Mouse (Mus musculus) thymus, adult 18-20 months (tissue): ENCODE results near the gene Apol9a.
"Not testable (repeated sequence)": the region's sequence is repeated elsewhere in the genome, so short reads cannot be mapped to it uniquely, and the experiment has no call there.

ENCODE experiments used
- DNase-seq, 2 experiments: peaks; one replicate each; pipeline ENCODE4 v3.0.0; 2022; ENCODE audit warnings: mixed read lengths in 2 of 2

Gene Apol9a

DNA sequence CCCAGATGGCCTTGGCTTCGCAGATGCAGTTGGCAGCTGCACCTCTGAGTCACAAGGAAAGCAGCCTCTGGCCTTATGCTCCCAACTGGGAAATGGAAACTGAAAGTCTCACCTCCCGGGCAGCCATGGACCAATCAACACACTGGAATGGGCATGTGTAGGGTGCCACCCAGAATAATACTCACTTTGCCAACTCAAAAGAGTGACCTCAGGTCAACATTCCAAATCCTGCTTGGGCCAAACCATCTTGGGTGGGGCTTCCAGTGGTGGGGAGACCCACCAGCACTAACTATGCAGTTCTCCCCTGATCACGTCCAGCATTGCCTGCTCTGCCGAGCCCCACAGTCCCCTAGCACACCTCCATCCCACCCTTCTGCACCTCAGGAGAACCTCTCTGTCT is at the start of gene Apol9a:
Gene Apol9a, minus strand, starts transcription at position 101 of the 400 bp plus-strand sequence.
- not testable (repeated sequence) for DNase-seq

- DNase-seq, result peak; percentile 2 to 5
These were observed 39.0 kb upstream of the Apol9a start for GRCm38 (mm10) chr15:77449927-77450326.

- DNase-seq, result not testable (repeated sequence)
These were observed 36.5 kb upstream of the Apol9a start, which contains the start of gene Apol7b for GRCm38 (mm10) chr15:77447392-77447791. Gene Apol7b (minus strand): TSS chr15:77447492.

- DNase-seq, result not testable (repeated sequence)
These were observed 34.7 kb upstream of the Apol9a start for GRCm38 (mm10) chr15:77445668-77446067.

GRCm38 (mm10) chr15:77444746-77445145 is 33.8 kb upstream of the Apol9a start:
- not testable (repeated sequence) for DNase-seq

DNA sequence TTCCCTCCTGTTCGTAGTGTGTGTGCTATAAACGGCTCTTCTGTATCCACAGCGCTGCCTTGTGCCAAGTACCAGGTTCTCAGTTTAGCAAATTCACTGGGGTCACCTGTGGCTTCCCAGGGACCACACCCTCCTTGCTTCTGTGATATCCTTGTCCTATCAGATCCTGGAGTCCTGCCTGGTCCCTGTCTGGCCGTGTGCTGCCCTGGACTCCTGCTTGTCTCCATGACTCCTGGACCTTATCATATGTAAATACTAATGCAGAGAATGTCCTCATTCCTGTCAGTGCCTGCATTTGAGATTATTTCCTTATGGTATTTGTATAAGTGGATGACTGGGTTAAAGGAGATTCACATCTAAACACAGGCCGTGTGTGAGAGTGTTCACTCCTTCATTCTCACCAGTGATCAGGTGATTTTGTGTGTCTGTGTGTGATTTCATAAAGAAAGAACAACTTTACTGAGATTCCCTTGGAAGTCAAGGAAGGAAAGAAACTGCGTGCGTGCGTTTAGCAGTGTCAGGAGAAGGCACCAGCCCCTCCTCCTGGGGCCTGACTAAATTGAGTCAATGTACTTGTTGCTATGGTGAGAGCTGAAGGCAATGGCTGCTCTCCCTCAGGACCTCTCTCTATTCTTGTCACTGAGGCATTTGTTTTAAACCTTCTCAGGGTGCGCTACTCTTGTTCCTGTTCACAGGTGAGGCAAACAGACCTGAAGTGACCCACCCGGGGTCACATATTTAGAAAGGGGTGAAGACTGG is 17.9 kb upstream of the Apol9a start:
- not testable (repeated sequence) for DNase-seq

DNA sequence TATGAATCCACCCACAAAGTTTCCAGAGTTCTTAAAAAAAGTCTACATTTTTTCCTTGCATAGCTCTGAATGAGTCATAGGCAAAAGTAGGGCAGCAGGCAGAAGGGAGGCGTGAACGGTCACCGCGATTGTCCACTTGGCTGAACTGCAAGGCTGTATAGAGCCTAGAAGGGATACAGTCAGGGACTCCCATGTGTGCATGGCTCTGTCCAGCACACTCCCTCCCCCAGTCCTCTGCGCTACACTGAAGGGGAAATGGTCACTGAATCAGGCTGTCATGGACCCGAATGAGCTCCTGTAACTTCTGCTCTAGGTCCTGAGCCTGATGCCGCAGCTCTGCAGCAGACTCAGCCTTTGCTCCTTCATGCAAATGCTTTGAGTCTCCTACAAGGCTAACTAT is 12.0 kb upstream of the Apol9a start:
- DNase-seq, result not testable (repeated sequence)

DNA sequence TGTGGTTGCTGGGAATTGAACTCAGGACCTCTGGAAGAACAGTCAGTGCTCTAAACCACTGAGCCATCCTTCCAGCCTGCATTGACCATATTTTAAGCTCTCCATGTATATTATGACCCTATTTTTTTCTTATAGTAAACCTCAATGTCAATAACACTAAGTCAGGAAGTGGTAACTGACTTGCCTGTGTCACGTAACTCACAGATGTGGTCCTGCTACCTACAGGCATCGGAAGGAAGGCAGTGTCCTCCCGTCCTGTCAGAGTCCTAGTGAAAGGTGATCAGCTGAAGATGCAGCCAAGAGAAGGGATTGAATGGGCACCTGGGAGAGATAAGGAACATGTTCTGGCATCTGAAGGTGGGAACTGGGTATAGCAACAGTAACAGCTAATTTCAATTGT is 8.7 kb upstream of the Apol9a start:
- not testable (repeated sequence) for DNase-seq

- not testable (repeated sequence) for DNase-seq
These were observed 5.9 kb upstream of the Apol9a start for GRCm38 (mm10) chr15:77416655-77417333.

DNA sequence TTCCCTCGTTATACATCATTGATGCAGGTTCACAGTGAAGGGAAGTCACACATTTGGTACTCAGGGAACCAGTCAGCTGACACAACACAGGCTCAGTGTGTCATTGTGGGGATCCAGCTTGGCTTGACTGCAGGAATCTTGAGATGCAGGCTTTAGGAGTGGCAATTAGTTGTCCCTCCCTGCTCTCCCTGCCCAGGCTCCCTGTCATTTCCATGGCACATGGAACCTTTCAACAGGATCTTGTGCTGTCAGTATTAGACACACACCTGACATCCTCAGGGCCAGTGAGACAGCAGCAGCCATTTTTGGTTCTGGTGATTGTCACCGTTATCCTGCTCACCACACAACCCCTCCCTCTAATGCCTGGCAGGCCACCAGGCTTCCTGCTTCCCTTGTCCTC is 4.7 kb upstream of the Apol9a start:
- not testable (repeated sequence) for DNase-seq

DNA sequence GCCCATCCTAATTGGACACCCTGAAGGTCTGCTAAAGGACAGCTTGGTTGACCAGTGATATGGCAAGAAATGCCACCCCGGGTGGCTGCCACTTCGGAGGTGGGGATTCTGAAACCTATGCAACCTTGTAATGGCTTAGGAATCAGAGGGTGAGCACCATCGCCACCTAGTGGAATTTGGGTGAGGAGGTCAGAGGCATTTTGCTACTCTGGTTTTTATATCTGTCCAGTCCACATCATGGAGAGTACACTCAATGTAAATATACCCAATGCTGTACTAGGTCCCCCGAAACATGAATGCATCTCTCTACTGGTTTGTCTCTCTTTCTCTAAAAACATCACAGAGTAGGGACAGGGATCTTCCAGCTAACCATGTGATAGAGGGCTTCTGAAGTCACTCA is 1.8 kb upstream of the Apol9a start:
- DNase-seq, result not testable (repeated sequence)

DNA sequence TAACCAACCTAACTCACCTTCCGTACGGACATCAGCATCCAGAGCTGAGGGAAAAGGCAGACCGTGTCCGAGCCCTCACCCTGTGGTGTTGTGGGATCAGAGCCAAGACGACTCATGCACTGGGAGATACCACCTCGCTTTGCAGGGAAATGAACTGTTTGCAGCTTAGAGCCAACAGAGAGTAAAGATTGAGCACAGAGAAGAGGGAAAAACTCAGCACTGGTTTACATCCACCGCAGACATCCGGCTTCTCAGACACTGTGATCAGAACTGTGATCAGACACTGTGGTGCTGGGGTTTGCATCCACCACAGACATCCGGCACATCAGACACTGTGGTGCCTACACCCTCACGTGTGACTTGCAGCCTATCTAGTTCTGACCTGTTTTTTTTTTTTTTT is 4.6 kb downstream of the Apol9a start:
- DNase-seq, result peak; percentile 54 to 73

DNA sequence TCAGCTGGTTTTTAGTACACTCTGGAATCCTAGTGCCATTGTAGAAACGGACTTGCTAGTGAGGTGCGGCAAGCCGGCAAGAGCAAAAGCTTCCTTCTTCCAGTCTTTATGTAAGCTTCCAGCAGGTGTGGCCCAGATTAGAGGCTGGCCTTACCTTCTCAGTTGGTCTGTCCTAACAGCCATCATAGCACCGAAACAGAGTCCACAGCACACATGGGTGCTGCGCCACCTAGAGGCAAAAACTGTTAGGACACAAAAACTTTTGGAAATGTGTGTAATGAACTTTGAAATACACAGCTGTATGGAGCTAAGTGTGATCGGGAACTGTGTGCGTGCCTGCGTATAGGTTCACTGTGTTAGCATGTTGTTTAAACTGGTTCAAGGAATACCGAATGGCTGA is 11.9 kb downstream of the Apol9a start, which contains the start of gene Apol7a:
Gene Apol7a, minus strand, starts transcription at position 84 of the 400 bp plus-strand sequence.
- not testable (repeated sequence) for DNase-seq

DNA sequence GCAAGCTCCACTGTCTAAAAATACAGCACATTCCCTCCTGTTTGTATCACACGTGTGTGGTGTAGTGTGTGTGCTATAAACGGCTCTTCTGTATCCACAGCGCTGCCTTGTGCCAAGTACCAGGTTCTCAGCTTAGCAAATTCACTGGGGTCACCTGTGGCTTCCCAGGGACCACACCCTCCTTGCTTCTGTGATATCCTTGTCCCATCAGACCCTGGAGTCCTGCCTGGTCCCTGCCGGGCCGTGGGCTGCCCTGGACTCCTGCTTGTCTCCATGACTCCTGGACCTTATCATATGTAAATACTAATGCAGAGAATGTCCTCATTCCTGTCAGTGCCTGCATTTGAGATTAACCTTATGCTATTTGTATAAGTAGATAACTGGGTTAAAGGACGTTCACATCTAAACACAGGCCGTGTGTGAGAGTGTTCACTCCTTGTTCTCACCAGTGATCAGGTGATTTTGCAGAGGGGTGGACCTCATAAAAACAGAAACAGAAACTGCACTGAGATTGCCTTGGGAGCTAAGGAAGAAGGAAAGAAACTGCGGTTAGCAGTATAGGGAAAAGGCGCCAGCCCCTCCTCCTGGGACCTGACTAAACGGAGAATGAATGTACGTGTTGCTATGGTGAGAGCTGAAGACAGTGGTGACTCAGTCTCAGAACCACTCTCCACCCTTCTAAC is 13.3 kb downstream of the Apol9a start:
- DNase-seq, result not testable (repeated sequence)

- DNase-seq, result not testable (repeated sequence)
These were observed 17.1 kb downstream of the Apol9a start for GRCm38 (mm10) chr15:77393832-77394231.

- DNase-seq, result no peak
These were observed 23.5 kb downstream of the Apol9a start for GRCm38 (mm10) chr15:77387462-77387861.

- no peak for DNase-seq
These were observed 26.4 kb downstream of the Apol9a start for GRCm38 (mm10) chr15:77384340-77385030.

DNA sequence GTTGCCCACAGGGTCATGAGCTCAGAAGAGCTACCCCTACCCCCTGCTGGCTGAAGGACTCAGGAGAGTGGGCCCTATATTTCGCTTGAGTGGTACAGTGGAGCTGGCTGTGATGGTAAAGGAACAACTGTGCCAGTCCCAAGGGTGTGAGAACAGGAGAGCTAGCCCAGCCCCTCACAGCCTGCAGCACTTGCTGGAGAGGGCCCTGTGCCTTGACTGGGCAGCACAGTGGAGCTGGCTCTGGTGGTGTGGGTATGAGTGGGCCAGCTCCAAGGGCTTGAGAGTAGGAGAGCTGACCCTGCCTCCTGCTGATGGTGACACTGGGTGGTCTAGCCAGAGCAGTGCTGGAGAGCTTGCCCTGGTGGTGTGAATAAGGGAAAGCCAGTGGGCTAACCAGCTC is 28.1 kb downstream of the Apol9a start:
- no peak for DNase-seq

DNA sequence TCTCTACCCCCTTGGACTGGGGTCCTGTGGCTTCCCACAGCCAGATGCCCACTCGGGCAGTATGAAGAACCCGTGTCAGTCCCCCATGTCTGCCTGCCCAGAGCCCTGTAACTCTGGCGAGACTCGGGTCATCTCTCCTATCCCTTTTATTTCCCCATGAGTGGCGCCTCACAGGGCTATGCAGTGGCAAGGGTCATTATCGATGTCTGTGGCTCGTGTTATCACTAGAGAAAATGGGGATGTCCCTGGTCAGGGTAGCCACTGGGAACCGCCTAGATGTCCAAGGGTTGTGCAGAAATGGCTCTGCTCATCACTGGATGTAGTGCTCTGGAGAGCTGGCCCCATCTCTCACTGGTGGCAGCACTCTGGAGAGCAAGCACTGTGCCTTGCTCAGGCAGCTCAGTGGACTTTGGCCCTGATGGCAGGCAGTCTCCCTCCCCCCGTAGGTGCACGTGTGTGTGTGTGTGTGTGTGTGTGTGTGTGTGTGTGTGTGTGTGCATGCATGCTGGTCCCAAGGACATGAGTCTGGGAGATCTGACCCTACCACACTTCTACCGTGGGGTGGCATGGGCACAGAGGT is 28.6 kb downstream of the Apol9a start:
- DNase-seq, result no peak

DNA sequence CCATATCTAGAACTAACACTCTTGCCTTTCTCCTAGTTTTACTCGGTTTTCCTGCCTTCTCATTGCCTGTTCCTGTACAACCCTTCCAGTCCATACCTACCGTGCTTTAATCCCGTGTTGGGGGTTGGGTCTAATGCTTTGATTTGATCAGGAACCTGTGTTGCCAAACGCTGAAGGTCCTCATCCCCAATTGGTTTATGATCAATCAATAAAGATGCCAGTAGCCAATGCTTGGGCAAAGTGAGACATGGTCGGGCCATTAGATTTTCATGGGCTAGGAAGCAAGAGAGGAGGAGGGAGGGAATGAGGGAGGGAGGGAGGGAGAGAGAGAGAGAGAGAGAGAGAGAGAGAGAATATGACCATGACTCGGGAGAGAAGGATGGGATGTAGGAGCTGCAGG is 29.5 kb downstream of the Apol9a start:
- no peak for DNase-seq

- DNase-seq, result no peak
These were observed 31.0 kb downstream of the Apol9a start for GRCm38 (mm10) chr15:77379921-77380320.

DNA sequence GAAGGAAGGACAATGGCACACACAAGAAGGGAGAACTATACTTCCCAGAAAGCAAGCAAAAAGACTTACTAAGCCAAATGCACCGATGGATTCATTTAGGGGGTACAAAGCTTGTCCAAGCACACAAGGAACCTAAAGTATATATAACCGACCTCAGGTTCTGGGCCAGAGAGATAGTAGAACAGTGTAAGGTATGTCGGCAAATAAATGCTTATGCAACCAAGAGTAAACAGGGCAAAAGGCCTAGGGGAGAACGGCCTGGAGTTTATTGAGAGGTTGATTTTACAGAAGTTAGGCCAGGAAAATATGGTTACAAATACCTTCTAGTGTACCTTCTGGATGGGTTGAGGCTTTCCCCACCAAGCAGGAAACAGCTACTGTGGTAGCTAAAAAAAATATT is 33.5 kb downstream of the Apol9a start:
- no peak for DNase-seq
